Mouse (Mus musculus): Measurements from ENCODE around the gene Bard1.

DNA sequence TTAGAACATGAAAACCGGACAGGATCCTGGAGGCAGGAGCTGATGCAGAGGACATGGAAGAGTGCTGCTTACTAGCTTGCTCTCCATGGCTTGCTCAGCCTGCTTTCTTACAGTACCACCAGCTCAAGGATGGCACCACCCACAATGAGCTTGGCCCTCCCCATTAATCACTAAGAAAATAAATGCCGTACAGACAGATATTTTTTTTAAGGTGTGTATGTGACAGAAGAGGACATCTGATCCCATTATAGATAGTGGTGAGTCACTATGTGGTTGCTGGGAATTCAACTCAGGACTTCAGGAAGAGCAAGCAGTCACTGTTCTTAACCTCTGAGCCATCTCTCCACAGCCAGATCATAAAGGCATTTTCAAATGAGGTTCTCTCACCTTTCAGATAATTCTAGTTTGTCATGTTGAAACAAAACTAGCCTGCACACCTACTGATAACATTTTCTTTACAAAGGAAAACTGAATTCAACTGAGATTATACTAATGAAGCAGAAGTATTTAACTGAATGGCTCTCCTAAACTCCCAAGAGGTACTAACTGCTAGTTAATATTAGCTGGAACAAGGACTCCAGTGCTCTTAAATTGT lies 7.6 kb downstream of the Bard1 start:
- TF ChIP-seq CTCF (IDR thresholded peaks at IDR 0.05; ENCODE audit: low read depth), result no peak
- no peak for TF ChIP-seq EP300 (IDR thresholded peaks at IDR 0.05; ENCODE audit: low read depth)
